8 mouse cellular contexts compared by ENCODE assay signal in the genomic region with DNA sequence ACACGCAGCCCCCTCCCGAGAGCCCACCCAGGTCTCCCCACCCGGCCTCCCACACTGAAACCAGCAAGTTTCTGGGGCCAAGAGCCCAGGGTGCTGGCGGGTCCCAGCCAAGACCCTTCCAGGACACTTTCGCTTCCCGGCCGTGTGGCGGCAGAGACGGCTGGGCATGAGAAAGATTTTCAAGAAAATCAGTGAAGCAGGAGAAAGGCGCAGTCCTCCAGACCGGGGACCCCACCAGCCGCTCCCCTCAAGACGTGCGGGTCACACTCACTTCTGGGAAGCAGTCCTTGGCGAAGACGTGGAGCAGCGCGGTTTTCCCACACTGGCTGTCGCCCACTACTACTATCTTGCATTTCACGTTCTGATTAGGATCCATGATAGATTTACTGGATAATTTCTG. TPM values are rescaled to one million over a fixed set of nuclear protein-coding genes. Genes with fewer than 3 reads are reported as not detected.
DNase-seq lines count a peak whose midpoint lies in the region; ATAC-seq and TF ChIP-seq lines count a peak whose summit lies in the region.

No protein-coding gene starts in this region.

- no peak for TF ChIP-seq EP300 in liver, postnatal 0 days (IDR thresholded peaks at IDR 0.05; ENCODE audit: low read depth)

- DNase-seq in 3134 (ENCODE audit: extremely low read depth, insufficient read length, low spot score): peak; percentile 62
- DNase-seq in Patski (ENCODE audit: low read depth, low spot score): no peak
- peak; percentile 65 for DNase-seq in embryonic facial prominence, embryonic 10.5 days (ENCODE audit: low spot score)
- DNase-seq in liver, postnatal 0 days: peak; percentile 30
- DNase-seq in ovary, adult 18-20 months (ENCODE audit: low spot score): peak; percentile 5
- DNase-seq in spleen, postnatal 36 days (ENCODE audit: low spot score in 2 of 2): no peak

- no peak for TF ChIP-seq CTCF in Patski (IDR thresholded peaks at IDR 0.05)
- TF ChIP-seq CTCF in liver, postnatal 0 days (IDR thresholded peaks at IDR 0.05; ENCODE audit: low read depth): no peak

- peak overlapping the region; percentile 76 for H3K4me2 ChIP-seq in heart, embryonic 12.5 days
- peak overlapping the region; percentile 66 for H3K4me2 ChIP-seq in kidney, embryonic 16.5 days (replicated peaks; ENCODE audit: low read depth, low read length)
- peak overlapping the region; percentile 75 for H3K4me2 ChIP-seq in liver, postnatal 0 days (ENCODE audit: low read depth, low read length)

- peak overlapping the region; percentile 97 for H3K27ac ChIP-seq in embryonic facial prominence, embryonic 10.5 days (replicated peaks)
- H3K27ac ChIP-seq in heart, embryonic 12.5 days (ENCODE audit: poor library complexity, severe bottlenecking): peak overlapping the region; percentile 94
- peak overlapping the region; percentile 97 for H3K27ac ChIP-seq in kidney, embryonic 16.5 days (ENCODE audit: low read length)
- H3K27ac ChIP-seq in liver, postnatal 0 days (ENCODE audit: low read depth): peak overlapping the region; percentile 90

- peak; percentile 5 for ATAC-seq in Patski
- ATAC-seq in heart, embryonic 12.5 days (ENCODE audit: insufficient number of reproducible peaks, low FRiP score): peak; percentile 24; the same call in 1 of the 2 replicates
- ATAC-seq in kidney, embryonic 16.5 days (ENCODE audit: low FRiP score, low TSS enrichment): peak; percentile 25; the same call in 1 of the 2 replicates
- no peak for ATAC-seq in liver, postnatal 0 days

- peaks cover 34% of the 10 kb centered on the region for H3K4me1 ChIP-seq in embryonic facial prominence, embryonic 10.5 days
- peaks cover 21% of the 10 kb centered on the region for H3K4me1 ChIP-seq in heart, embryonic 12.5 days (replicated peaks)
- peaks cover 28% of the 10 kb centered on the region for H3K4me1 ChIP-seq in kidney, embryonic 16.5 days (ENCODE audit: insufficient read depth, low read length)
- H3K4me1 ChIP-seq in liver, postnatal 0 days (ENCODE audit: insufficient read depth): peaks cover 10% of the 10 kb centered on the region; the same call in 1 of the 2 replicates

- POLR2A ChIA-PET in Patski (lab: Charles Lee): no interaction called here

- under 1% methylated on average over 20 of the region's 20 CpGs for WGBS in embryonic facial prominence, embryonic 10.5 days
- WGBS in heart, embryonic 12.5 days: under 1% methylated on average over 20 of the region's 20 CpGs
- WGBS in kidney, embryonic 16.5 days: 0% methylated on average over 20 of the region's 20 CpGs
- under 1% methylated on average over 20 of the region's 20 CpGs for WGBS in liver, postnatal 0 days (ENCODE audit: insufficient replicate concordance)

- H3K36me3 ChIP-seq in embryonic facial prominence, embryonic 10.5 days (replicated peaks): peaks cover 28% of the 10 kb centered on the region
- H3K36me3 ChIP-seq in heart, embryonic 12.5 days: no peaks in the 10 kb centered on the region
- H3K36me3 ChIP-seq in kidney, embryonic 16.5 days (ENCODE audit: insufficient read depth, low read length): no peaks in the 10 kb centered on the region
- H3K36me3 ChIP-seq in liver, postnatal 0 days (replicated peaks; ENCODE audit: insufficient read depth, low read length): no peaks in the 10 kb centered on the region

- CTCF ChIA-PET in Patski (lab: Charles Lee): no interaction called here

- H3K9ac ChIP-seq in heart, embryonic 12.5 days: peak overlapping the region; percentile 96
- H3K9ac ChIP-seq in kidney, embryonic 16.5 days (replicated peaks; ENCODE audit: low read length): peak overlapping the region; percentile 90
- H3K9ac ChIP-seq in liver, postnatal 0 days (replicated peaks): peak overlapping the region; percentile 79

- no peaks in the 10 kb centered on the region for H3K9me3 ChIP-seq in embryonic facial prominence, embryonic 10.5 days
- no peaks in the 10 kb centered on the region for H3K9me3 ChIP-seq in heart, embryonic 12.5 days (replicated peaks)
- H3K9me3 ChIP-seq in kidney, embryonic 16.5 days (ENCODE audit: low read length): no peaks in the 10 kb centered on the region
- H3K9me3 ChIP-seq in liver, postnatal 0 days (ENCODE audit: low read length): no peaks in the 10 kb centered on the region

- H3K27me3 ChIP-seq in Patski: no peaks in the 10 kb centered on the region
- H3K27me3 ChIP-seq in embryonic facial prominence, embryonic 10.5 days (replicated peaks; ENCODE audit: low read depth, poor library complexity, severe bottlenecking): 0 out of 2 replicates have a peak, but pooled peaks cover 9% of the 10 kb centered on the region
- peaks cover 22% of the 10 kb centered on the region for H3K27me3 ChIP-seq in heart, embryonic 12.5 days (replicated peaks)
- H3K27me3 ChIP-seq in kidney, embryonic 16.5 days (ENCODE audit: insufficient read depth, low read length): no peaks in the 10 kb centered on the region
- H3K27me3 ChIP-seq in liver, postnatal 0 days (ENCODE audit: insufficient read depth, low read length): 0 out of 2 replicates have a peak, but pooled peaks cover 4% of the 10 kb centered on the region

- peak overlapping the region; percentile 99 for H3K4me3 ChIP-seq in embryonic facial prominence, embryonic 10.5 days
- peak overlapping the region; percentile 96 for H3K4me3 ChIP-seq in heart, embryonic 12.5 days
- peak overlapping the region; percentile 83 for H3K4me3 ChIP-seq in kidney, embryonic 16.5 days (ENCODE audit: low read length)
- peak overlapping the region; percentile 71 for H3K4me3 ChIP-seq in liver, postnatal 0 days (ENCODE audit: low read depth, low read length)

- in situ Hi-C loops in Patski (cut with MboI; ENCODE audit: low pct_unique_long_range_greater_than_20kb): loop anchor here (5.0 to 25.0 kb wide), 9 partner anchors 181 to 1236 kb away; no protein-coding TSS in a partner anchor

RNA-seq across cellular contexts. Expression of a gene that starts 0.5 kb away (rescaled TPM):
- 41.4 TPM for polyA plus RNA-seq in Patski (2021)
- 133 and 142 TPM in 2 replicates for polyA plus RNA-seq in embryonic facial prominence, embryonic 10.5 days (2016; fragmentation: Nextera tagmentation; extraction: Ambion mirVana)
- polyA plus RNA-seq in heart, embryonic 12.5 days (2016; fragmentation: Nextera tagmentation; extraction: Ambion mirVana): 38.2 and 40.2 TPM in 2 replicates
- 42.9 and 43.7 TPM in 2 replicates for polyA plus RNA-seq in kidney, embryonic 16.5 days (2015; fragmentation: Nextera tagmentation; extraction: Ambion mirVana)
- polyA plus RNA-seq in liver, postnatal 0 days (2015; fragmentation: Nextera tagmentation; extraction: Ambion mirVana): 12.1 and 13.6 TPM in 2 replicates

Comparison
In these comparisons a context has a peak if more than half of its experiments do, and no peak if none do; other contexts are left out.
1. DNase-seq: peak in 3134 (single experiment), embryonic facial prominence, embryonic 10.5 days (single experiment), liver, postnatal 0 days (single experiment) and ovary, adult 18-20 months (single experiment); none in Patski (single experiment) and spleen, postnatal 36 days (0 of 2).
2. Peak in every context shown above with its lines, with median percentiles within 50 percentile points of each other: H3K27ac ChIP-seq, H3K4me3 ChIP-seq, H3K4me2 ChIP-seq and H3K9ac ChIP-seq.